Mouse (Mus musculus): ENCODE measurements at regions not wholly inside any gene's neighbourhood (a gene's known extent, or its start where the extent isn't known, plus 50 kb on each side); places are given as distances from the start of the nearest gene placed in this dataset.
A peak's percentile ranks its signal among the peaks of the same experiment; 100 is the strongest.

DNA sequence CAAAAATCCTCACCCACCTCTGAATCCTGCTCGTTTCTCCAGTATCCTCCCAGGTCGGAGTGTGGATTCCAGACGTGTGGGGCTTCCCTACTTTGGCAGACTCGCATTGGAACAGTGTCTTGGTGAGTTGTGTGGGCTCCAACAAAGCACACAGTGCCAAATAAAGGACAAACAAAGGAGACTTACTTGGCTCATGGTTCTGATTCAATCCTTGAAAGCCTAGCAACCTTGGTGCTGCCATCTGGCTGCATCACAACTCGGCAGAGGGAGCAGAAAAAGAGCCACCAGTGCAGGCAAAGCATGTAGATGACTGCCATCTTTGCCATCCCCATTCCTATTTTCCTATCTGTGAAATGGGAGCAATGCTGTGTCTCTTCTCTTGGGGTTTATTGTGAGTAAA is 64.0 kb downstream of the Il9r start:
- no peak; the same call in 1 of the 2 replicates for ATAC-seq (ENCODE audit: low read depth)
- H3K36me3 ChIP-seq (ENCODE audit: control insufficient read depth, insufficient read depth, low read length), result no peaks in the 10 kb centered on the region

GRCm38 (mm10) chr11:32133996-32134395 is 66.1 kb downstream of the Il9r start:
- H3K27ac ChIP-seq (ENCODE audit: low read depth, low read length), result no peak overlapping the region
- no peak overlapping the region for H3K4me2 ChIP-seq (ENCODE audit: low read depth, low read length)
- H3K36me3 ChIP-seq (ENCODE audit: control insufficient read depth, insufficient read depth, low read length), result no peaks in the 10 kb centered on the region
- no peak for ATAC-seq (ENCODE audit: low read depth)
- H3K9ac ChIP-seq (replicated peaks; ENCODE audit: low read depth, low read length), result no peak overlapping the region
- no peak overlapping the region for H3K4me3 ChIP-seq (ENCODE audit: low read depth, low read length)
- H3K27me3 ChIP-seq (ENCODE audit: control insufficient read depth, insufficient read depth, low read length), result no peaks in the 10 kb centered on the region
- H3K4me1 ChIP-seq (ENCODE audit: control insufficient read depth, insufficient read depth, low read length), result peaks cover 12% of the 10 kb centered on the region
- WGBS, result 74% methylated on average over 7 of the region's 7 CpGs
- H3K9me3 ChIP-seq (ENCODE audit: control insufficient read depth, low read length), result no peaks in the 10 kb centered on the region

More for the DNA sequence above, 64.0 kb downstream of the Il9r start:
- Histone ChIP-seq H3K9ac (replicated peaks; ENCODE audit: low read depth, low read length) (no peak overlapping the region), H3K27me3 (ENCODE audit: control insufficient read depth, insufficient read depth, low read length) (no peaks in the 10 kb centered on the region), H3K4me2 (ENCODE audit: low read depth, low read length) (no peak overlapping the region), H3K27ac (ENCODE audit: low read depth, low read length) (no peak overlapping the region), H3K9me3 (ENCODE audit: control insufficient read depth, low read length) (no peaks in the 10 kb centered on the region), H3K4me3 (ENCODE audit: low read depth, low read length) (no peak overlapping the region), H3K4me1 (ENCODE audit: control insufficient read depth, insufficient read depth, low read length) (peaks cover 12% of the 10 kb centered on the region)
- WGBS, result 54% methylated on average over 5 of the region's 5 CpGs

GRCm38 (mm10) chr11:32132008-32132615 is 68.0 kb downstream of the Il9r start:
- no peak overlapping the region for H3K4me3 ChIP-seq (ENCODE audit: low read depth, low read length)
- H3K27ac ChIP-seq (ENCODE audit: low read depth, low read length), result no peak overlapping the region
- no peak for ATAC-seq (ENCODE audit: low read depth)
- no peaks in the 10 kb centered on the region for H3K9me3 ChIP-seq (ENCODE audit: control insufficient read depth, low read length)
- WGBS, result 82% methylated on average over 3 of the region's 3 CpGs
- H3K27me3 ChIP-seq (ENCODE audit: control insufficient read depth, insufficient read depth, low read length), result no peaks in the 10 kb centered on the region
- peaks cover 3% of the 10 kb centered on the region; the same call in 1 of the 2 replicates for H3K4me1 ChIP-seq (ENCODE audit: control insufficient read depth, insufficient read depth, low read length)
- no peaks in the 10 kb centered on the region for H3K36me3 ChIP-seq (ENCODE audit: control insufficient read depth, insufficient read depth, low read length)
- H3K9ac ChIP-seq (replicated peaks; ENCODE audit: low read depth, low read length), result no peak overlapping the region
- no peak overlapping the region for H3K4me2 ChIP-seq (ENCODE audit: low read depth, low read length)

GRCm38 (mm10) chr11:32128551-32128950 is 71.5 kb downstream of the Il9r start:
- ATAC-seq (ENCODE audit: low read depth), result no peak; the same call in 1 of the 2 replicates
- 70% methylated on average over 6 of the region's 7 CpGs for WGBS
- Histone ChIP-seq H3K4me2 (ENCODE audit: low read depth, low read length) (no peak overlapping the region), H3K27ac (ENCODE audit: low read depth, low read length) (no peak overlapping the region), H3K27me3 (ENCODE audit: control insufficient read depth, insufficient read depth, low read length) (no peaks in the 10 kb centered on the region), H3K9me3 (ENCODE audit: control insufficient read depth, low read length) (no peaks in the 10 kb centered on the region), H3K36me3 (ENCODE audit: control insufficient read depth, insufficient read depth, low read length) (no peaks in the 10 kb centered on the region), H3K9ac (replicated peaks; ENCODE audit: low read depth, low read length) (no peak overlapping the region), H3K4me1 (ENCODE audit: control insufficient read depth, insufficient read depth, low read length) (peaks cover 5% of the 10 kb centered on the region; the same call in 1 of the 2 replicates), H3K4me3 (ENCODE audit: low read depth, low read length) (no peak overlapping the region)

GRCm38 (mm10) chr11:32128018-32128417 is 72.1 kb downstream of the Il9r start:
- 77% methylated on average over 3 of the region's 3 CpGs for whole genome bisulfite sequencing
- Histone ChIP-seq H3K27me3 (ENCODE audit: control insufficient read depth, insufficient read depth, low read length) (no peaks in the 10 kb centered on the region), H3K36me3 (ENCODE audit: control insufficient read depth, insufficient read depth, low read length) (no peaks in the 10 kb centered on the region), H3K9ac (replicated peaks; ENCODE audit: low read depth, low read length) (no peak overlapping the region), H3K9me3 (ENCODE audit: control insufficient read depth, low read length) (no peaks in the 10 kb centered on the region), H3K4me2 (ENCODE audit: low read depth, low read length) (no peak overlapping the region), H3K4me3 (ENCODE audit: low read depth, low read length) (no peak overlapping the region), H3K4me1 (ENCODE audit: control insufficient read depth, insufficient read depth, low read length) (peaks cover 5% of the 10 kb centered on the region; the same call in 1 of the 2 replicates), H3K27ac (ENCODE audit: low read depth, low read length) (no peak overlapping the region)
- no peak for ATAC-seq (ENCODE audit: low read depth)

DNA sequence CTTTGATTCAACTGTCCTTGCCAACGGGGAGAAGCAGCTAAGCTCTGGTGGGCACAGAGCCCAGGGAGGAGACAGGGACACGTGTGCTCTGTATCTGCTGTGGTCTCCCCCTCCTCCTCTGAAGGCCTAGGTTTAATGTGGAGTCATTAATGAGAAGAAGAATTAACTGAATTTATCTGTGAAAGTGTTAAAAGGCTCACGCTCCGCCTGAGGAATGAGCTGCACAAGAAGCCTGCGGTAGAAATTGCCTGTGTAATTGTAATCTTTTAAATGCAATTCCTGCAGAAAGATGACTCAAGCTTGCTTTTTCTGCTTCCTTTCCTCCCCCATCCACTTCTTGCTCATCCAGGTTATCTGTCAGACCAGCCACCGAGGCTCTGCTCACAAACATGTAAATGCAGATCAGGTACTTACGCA is 72.7 kb downstream of the Il9r start:
- H3K27me3 ChIP-seq (ENCODE audit: control insufficient read depth, insufficient read depth, low read length), result no peaks in the 10 kb centered on the region
- no peak overlapping the region for H3K9ac ChIP-seq (replicated peaks; ENCODE audit: low read depth, low read length)
- H3K4me3 ChIP-seq (ENCODE audit: low read depth, low read length), result no peak overlapping the region
- peak; percentile 66; the same call in 1 of the 2 replicates for ATAC-seq (ENCODE audit: low read depth)
- peak overlapping the region; percentile 17; the same call in 1 of the 2 replicates for H3K27ac ChIP-seq (ENCODE audit: low read depth, low read length)
- no peaks in the 10 kb centered on the region for H3K36me3 ChIP-seq (ENCODE audit: control insufficient read depth, insufficient read depth, low read length)
- no peaks in the 10 kb centered on the region for H3K9me3 ChIP-seq (ENCODE audit: control insufficient read depth, low read length)
- 55% methylated on average over 7 of the region's 7 CpGs for WGBS
- H3K4me2 ChIP-seq (ENCODE audit: low read depth, low read length), result no peak overlapping the region
- peaks cover 5% of the 10 kb centered on the region; the same call in 1 of the 2 replicates for H3K4me1 ChIP-seq (ENCODE audit: control insufficient read depth, insufficient read depth, low read length)

DNA sequence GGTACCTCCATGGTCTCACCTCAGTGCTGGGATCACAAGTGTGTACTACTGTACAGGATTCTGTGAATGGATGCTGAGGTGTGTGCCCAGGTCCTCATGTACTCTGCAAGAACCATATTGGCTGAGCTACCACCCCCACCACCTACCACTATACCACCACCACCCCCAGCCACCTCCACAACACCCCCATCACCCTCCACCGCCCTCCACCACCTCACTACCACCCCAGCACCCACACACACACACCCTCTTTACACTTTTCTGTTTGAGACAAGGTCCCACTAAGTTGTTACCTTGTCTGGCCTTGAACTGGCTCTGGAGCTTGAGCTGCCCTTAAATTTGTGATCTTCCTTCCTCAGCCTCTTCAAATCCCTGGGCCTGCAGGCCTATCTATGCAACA is 73.3 kb downstream of the Il9r start:
- H3K4me1 ChIP-seq (ENCODE audit: control insufficient read depth, insufficient read depth, low read length), result peaks cover 5% of the 10 kb centered on the region; the same call in 1 of the 2 replicates
- WGBS, result 75% methylated on average over 1 of the region's 1 CpGs
- H3K4me3 ChIP-seq (ENCODE audit: low read depth, low read length), result no peak overlapping the region
- H3K27ac ChIP-seq (ENCODE audit: low read depth, low read length), result no peak overlapping the region
- no peak; the same call in 1 of the 2 replicates for ATAC-seq (ENCODE audit: low read depth)
- no peak overlapping the region for H3K9ac ChIP-seq (replicated peaks; ENCODE audit: low read depth, low read length)
- H3K9me3 ChIP-seq (ENCODE audit: control insufficient read depth, low read length), result no peaks in the 10 kb centered on the region
- H3K27me3 ChIP-seq (ENCODE audit: control insufficient read depth, insufficient read depth, low read length), result no peaks in the 10 kb centered on the region
- H3K36me3 ChIP-seq (ENCODE audit: control insufficient read depth, insufficient read depth, low read length), result no peaks in the 10 kb centered on the region
- H3K4me2 ChIP-seq (ENCODE audit: low read depth, low read length), result no peak overlapping the region

- Histone ChIP-seq H3K9ac (replicated peaks; ENCODE audit: low read depth, low read length) (no peak overlapping the region), H3K9me3 (ENCODE audit: control insufficient read depth, low read length) (no peaks in the 10 kb centered on the region), H3K4me1 (ENCODE audit: control insufficient read depth, insufficient read depth, low read length) (peaks cover 5% of the 10 kb centered on the region; the same call in 1 of the 2 replicates), H3K27ac (ENCODE audit: low read depth, low read length) (no peak overlapping the region), H3K27me3 (ENCODE audit: control insufficient read depth, insufficient read depth, low read length) (no peaks in the 10 kb centered on the region), H3K4me3 (ENCODE audit: low read depth, low read length) (no peak overlapping the region), H3K36me3 (ENCODE audit: control insufficient read depth, insufficient read depth, low read length) (no peaks in the 10 kb centered on the region), H3K4me2 (ENCODE audit: low read depth, low read length) (no peak overlapping the region)
- 66% methylated on average over 5 of the region's 5 CpGs for WGBS
- ATAC-seq (ENCODE audit: low read depth), result no peak
These were observed 73.8 kb downstream of the Il9r start for GRCm38 (mm10) chr11:32126311-32126698.

DNA sequence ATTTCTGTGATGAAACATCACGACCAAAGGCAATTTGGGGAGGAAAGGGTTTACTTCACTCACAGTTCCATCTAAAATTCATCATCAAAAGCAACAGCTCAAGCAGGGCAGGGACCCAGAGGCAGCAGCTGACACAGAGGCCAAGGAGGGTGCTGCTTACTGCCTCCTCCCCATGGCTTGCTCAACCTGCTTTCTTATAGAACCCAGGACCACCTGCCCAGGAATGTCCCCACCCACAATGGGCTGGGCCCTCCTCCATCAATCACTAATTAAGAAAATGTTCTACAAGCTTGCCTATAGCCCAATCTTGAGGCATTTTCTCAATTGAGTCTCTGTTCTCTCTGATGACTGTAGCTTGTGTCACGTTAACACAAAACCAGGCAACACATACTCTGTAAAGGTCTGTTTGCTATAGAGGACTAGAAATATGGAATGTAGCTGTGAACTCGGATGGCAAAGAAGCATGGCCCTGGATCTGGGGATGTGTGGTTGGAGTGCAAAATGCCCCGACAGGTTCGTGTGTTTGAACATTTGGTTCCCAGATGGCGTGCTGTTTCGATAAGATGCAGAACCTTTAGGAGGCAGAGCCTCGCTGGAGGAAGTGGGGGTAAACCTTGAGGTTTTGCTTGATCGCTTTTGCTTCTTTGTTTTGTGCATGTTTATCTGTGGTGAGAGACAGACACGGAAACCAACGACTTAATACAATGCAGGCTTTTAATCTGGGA is 74.3 kb downstream of the Il9r start:
- no peak overlapping the region for H3K27ac ChIP-seq (ENCODE audit: low read depth, low read length)
- no peak overlapping the region for H3K4me2 ChIP-seq (ENCODE audit: low read depth, low read length)
- H3K27me3 ChIP-seq (ENCODE audit: control insufficient read depth, insufficient read depth, low read length), result no peaks in the 10 kb centered on the region
- H3K9me3 ChIP-seq (ENCODE audit: control insufficient read depth, low read length), result no peaks in the 10 kb centered on the region
- no peak overlapping the region for H3K4me3 ChIP-seq (ENCODE audit: low read depth, low read length)
- H3K4me1 ChIP-seq (ENCODE audit: control insufficient read depth, insufficient read depth, low read length), result peaks cover 5% of the 10 kb centered on the region; the same call in 1 of the 2 replicates
- no peak for ATAC-seq (ENCODE audit: low read depth)
- no peaks in the 10 kb centered on the region for H3K36me3 ChIP-seq (ENCODE audit: control insufficient read depth, insufficient read depth, low read length)
- H3K9ac ChIP-seq (replicated peaks; ENCODE audit: low read depth, low read length), result no peak overlapping the region
- 62% methylated on average over 11 of the region's 11 CpGs for WGBS
